Mouse (Mus musculus): ENCODE data around the gene Car10.

Gene Car10

DNA sequence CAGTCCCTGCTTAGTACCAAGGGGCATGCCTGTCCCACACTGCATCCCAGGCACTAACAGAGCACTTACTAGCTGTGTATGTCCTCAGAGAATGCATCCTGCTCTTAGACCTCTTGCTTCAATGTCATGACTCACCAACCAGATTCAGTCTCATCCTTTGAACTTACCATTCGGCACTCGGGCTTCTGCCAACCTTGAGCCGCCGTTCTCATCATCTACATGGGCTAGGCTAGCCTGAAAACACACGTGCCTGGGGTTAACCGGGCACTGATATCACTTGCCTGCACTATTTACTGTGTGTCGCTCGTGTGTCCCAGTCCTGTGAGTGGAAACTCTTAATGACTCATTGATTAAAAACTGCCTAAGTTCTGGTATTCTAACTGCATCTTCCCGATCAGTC, 418.4 kb downstream of the Car10 start:
- in situ Hi-C loops (cut with MboI; ENCODE audit: low pct_unique_long_range_greater_than_20kb in 1 of 2, low sequenced_read_pairs in 2 of 2, unreplicated experiment in 1 of 2), result loop anchor here in 1 of 2 experiments (25.0 kb wide), 1 partner anchor 296 kb away; no protein-coding TSS in a partner anchor

DNA sequence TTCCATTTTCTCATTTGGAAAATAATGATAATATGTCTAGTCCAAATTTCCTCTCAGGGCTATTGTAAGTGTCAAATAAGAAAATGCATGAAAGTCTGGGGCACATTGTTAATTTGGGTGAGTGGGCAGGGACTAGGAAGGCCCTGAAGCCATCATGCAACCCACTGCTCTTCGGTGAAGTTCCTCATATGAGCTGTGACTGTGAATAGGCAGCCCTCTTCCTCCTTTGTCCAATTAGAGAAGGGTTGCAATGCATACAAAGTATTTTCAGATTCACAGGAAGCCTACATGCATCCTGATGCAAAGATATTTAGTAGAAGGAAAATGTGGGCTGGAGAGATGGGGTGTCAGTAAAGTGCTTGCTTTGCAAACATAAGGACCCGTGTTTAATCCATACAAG, 419.1 kb downstream of the Car10 start:
- in situ Hi-C loops (cut with MboI; ENCODE audit: low pct_unique_long_range_greater_than_20kb in 1 of 2, low sequenced_read_pairs in 2 of 2, unreplicated experiment in 1 of 2), result loop anchor here in 1 of 2 experiments (25.0 kb wide), 1 partner anchor 295 kb away; no protein-coding TSS in a partner anchor

DNA sequence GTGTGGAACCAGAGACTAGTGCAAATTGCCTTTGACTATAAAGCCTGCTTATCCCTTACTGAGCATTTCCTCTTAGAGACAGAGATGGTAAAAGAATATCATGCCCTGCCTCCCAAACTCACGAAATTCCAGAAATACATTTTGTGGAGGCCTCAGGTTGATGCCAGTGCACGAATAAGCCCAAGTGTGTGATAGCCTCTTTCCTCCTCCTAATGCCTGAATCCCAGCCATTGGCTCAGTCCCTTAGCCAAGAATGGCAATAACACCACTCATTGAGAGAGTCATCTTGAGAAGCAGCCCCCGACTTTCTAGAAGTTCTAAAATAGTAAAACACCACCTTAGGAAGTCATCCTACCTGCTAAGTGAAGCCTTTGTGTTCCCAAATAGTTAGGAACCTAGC, 424.7 kb downstream of the Car10 start:
- in situ Hi-C loops (cut with MboI; ENCODE audit: low pct_unique_long_range_greater_than_20kb in 1 of 2, low sequenced_read_pairs in 2 of 2, unreplicated experiment in 1 of 2), result loop anchor here in 1 of 2 experiments (25.0 kb wide), 1 partner anchor 290 kb away; no protein-coding TSS in a partner anchor

DNA sequence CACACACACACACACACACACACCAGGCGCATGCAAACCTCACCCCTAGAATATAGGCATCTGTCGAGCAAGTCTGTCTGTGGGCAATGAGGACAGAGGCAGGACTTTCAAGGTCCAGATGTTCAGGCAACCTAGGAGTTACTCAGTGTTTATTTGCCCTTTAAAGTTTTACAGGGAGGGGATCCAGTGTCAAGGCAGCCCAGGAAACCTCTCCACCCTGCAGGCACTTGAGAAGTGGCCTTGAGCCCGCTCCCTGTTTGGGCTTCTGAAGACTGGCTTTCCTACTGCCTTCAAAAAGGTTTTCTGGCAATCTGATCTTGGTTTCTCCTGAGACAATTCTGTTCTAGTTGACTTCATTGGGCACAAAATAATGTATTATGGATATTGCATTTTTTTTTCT, 428.1 kb downstream of the Car10 start:
- in situ Hi-C loops (cut with MboI; ENCODE audit: low pct_unique_long_range_greater_than_20kb in 1 of 2, low sequenced_read_pairs in 2 of 2, unreplicated experiment in 1 of 2), result no loop called here

DNA sequence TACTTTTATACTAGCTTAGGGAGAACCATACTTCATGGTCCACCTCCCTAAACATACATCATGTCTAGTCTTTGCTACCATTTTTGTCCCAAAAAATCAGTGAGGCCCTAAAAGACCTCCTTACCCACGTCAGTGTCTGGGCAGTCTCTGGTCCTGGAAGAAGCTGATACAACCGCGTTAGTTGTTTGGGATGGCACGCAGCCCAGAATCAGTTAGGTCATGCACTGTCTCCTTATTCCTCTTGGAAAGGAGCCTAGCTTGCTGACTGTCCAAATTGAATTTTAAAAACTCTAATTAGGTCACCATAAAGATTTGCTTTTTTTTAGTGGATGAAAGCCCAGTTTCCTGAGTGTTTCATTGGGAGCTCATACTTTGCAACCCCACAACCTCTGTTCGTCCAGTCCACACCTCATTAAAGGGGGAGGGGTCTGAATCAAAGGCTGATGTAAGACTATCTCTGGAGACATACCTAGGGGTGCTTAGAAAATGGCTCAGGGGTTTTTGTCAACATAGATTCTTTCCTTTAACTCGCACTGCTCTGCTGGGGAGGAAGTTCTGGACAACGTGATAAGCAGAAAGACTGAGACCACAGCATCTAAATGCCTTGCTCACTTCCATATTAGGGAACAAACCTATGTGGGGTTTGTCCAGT, 433.3 kb downstream of the Car10 start:
- in situ Hi-C loops (cut with MboI; ENCODE audit: low pct_unique_long_range_greater_than_20kb in 1 of 2, low sequenced_read_pairs in 2 of 2, unreplicated experiment in 1 of 2), result no loop called here

DNA sequence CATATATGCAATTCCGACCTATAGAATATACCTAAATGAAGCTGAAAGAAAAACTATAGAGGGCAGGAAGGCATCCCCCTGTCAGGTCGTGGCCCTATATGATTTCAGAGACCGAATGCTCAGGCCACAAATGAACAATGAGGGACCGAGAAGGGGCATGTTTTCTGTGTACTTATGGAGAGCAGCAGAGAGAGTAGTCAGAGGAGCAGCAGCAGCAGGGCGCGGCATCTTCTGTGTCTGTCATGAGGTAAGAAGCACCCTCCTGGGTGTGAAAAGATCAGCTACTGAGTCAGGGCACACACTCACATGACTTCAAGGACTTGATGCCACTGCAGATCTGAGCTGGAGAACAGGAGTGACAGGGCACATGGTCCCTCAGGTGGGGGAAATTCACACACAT, 438.4 kb downstream of the Car10 start:
- in situ Hi-C loops (cut with MboI; ENCODE audit: low pct_unique_long_range_greater_than_20kb in 1 of 2, low sequenced_read_pairs in 2 of 2, unreplicated experiment in 1 of 2), result no loop called here

DNA sequence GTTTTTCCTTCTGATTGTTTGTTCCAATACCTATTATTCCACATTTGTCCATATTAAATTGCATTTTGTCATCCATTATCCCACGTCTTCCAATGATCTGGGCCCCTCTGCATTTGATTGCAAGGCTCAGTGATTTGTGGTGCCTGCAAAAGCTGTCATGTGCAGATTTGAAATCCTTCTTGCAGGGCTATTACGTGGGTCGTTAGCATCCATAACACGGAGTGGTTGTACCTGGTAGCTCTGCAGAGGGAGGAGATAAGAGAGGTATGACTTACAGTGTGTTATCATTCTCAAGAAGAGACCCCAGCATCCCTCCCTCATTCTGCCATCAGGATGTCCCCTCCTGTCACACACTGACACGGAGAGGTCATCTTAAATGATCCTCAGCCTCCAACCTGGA, 451.1 kb downstream of the Car10 start:
- in situ Hi-C loops (cut with MboI; ENCODE audit: low pct_unique_long_range_greater_than_20kb in 1 of 2, low sequenced_read_pairs in 2 of 2, unreplicated experiment in 1 of 2), result loop anchor here in 1 of 2 experiments (5.0 kb wide), 1 partner anchor 263 kb away; no protein-coding TSS in a partner anchor

DNA sequence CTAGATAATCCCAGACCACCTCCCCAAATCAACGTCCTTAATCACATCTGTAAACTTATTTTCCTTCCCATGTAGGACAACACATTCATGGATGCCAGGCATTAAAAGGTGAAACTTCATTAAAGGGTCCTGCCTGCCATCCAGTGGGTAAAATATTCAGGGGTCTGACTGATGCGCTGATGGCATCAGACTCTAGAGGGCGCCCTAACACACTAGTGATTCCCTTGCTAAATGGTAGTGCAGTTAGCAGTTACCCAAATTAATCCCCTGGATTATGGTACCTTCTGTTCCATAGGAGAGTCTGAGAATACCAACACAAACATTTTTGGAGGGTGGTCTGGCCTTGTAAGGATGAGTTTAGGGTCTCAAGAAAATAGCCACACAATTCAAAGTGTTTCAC, 453.1 kb downstream of the Car10 start:
- in situ Hi-C loops (cut with MboI; ENCODE audit: low pct_unique_long_range_greater_than_20kb in 1 of 2, low sequenced_read_pairs in 2 of 2, unreplicated experiment in 1 of 2), result no loop called here

DNA sequence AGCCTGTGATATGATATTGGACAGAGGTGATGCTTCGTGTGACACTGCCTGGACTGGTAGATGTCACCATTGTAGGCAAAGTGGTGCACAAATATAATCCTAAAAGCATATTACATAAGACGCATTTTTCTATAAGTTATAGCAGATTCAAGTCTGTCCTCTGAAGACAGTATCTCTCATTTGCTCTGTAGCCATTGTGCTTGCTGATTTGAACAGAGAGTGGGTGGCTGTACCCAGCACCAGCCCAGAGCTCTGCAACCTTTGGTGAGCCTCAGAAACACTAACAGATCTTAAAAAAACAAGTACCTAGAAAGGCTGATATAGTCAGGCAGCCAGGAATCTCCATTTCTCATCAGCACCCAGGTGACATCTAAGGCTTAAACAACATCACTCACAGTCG, 461.3 kb downstream of the Car10 start:
- in situ Hi-C loops (cut with MboI; ENCODE audit: low pct_unique_long_range_greater_than_20kb in 1 of 2, low sequenced_read_pairs in 2 of 2, unreplicated experiment in 1 of 2), result no loop called here

DNA sequence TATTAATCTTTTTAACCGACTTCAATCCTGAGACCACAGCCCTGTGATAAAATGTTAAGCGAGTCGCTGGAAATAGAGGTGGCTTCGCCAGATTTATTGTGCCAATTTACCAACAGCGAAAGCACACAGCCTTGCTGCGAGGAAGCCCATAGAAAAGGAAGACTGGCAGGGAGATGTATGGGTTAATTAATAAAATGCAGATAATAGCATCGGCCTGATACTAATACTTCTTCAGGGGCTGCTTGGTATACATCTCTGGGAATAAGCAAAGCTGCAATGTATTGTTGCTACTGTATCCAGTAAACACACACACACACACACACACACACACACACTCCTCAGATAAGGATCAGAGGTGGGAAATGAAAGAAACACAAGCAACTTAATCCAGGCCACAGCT, 462.7 kb downstream of the Car10 start:
- in situ Hi-C loops (cut with MboI; ENCODE audit: low pct_unique_long_range_greater_than_20kb in 1 of 2, low sequenced_read_pairs in 2 of 2, unreplicated experiment in 1 of 2), result no loop called here

DNA sequence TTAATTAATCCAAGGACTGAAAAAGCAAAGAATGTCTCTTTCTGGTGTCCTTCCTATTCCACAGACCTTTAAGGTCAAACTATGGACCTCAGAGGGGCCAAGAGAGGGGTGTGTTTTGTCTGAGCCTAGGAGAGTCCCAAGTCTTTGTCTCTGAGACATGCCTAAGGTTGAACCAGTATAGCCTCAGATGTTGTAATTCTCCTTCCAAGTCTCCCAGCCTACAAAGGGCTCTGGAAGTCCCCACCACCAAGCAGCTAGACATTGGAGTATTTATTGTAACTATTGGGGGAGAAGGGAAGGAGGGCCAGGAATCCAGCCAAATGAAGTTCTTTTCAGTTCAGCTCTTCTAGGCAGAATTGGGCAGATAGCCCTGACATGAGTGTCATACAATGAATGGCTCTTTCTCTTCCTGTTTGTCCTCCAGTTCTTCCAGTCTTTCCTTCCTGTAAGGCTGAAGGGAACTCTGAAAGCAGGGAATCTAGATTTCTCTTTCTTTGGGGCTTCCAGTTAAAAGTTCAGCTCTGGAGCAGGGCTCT, 464.6 kb downstream of the Car10 start:
- in situ Hi-C loops (cut with MboI; ENCODE audit: low pct_unique_long_range_greater_than_20kb in 1 of 2, low sequenced_read_pairs in 2 of 2, unreplicated experiment in 1 of 2), result no loop called here

DNA sequence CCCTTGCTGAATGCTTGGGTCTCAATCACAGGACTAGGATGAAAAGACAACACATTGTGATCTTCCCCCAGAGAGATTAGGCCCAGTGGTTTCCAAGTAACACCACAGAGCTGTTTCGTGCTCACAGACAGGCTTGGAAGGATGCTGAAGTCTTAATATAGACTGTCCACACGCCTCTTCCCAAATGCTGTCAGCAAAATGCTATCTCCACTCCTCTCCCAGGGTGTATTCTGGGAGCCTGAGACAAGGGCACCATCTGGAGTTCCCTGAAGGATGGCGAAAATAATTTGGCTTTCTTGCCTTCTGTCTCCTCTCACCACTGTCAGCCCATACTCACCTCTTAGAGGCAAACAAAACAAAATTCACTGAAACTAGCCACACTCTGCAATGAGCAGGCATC, 467.9 kb downstream of the Car10 start:
- in situ Hi-C loops (cut with MboI; ENCODE audit: low pct_unique_long_range_greater_than_20kb in 1 of 2, low sequenced_read_pairs in 2 of 2, unreplicated experiment in 1 of 2), result no loop called here

DNA sequence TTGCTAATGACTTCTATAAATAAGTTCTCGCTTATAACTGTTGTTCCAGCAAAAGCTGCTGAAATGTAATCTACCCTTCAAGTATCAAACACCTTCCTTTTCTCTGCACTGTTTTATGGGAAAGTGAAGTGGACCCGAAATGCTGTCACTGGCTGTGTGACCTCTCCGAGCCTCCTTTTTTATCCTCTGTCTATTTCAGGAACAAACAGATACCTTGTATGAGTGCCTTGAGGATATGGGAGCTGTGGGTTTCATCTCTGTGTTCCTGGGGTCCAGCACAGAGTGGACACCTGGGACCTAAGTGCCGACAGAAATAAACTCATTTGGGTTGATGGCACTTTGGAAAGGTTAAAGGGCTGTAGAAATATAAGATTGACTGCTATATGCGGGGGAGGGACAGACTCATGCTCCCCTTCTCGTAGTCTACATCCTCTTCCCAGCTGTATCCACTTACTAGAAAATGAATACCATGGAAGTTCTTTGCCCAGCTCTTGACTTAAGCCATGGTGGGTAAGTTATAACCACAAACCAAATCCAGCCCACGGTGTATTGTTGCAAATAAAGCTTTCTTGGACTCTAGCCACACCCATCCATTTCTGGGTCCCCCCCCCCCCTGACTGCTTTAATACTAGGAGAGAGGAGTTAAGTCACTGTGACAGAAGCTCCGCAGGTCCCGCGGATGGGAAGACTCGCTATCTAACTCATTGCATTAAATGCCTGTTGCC, 474.3 kb downstream of the Car10 start:
- in situ Hi-C loops (cut with MboI; ENCODE audit: low pct_unique_long_range_greater_than_20kb in 1 of 2, low sequenced_read_pairs in 2 of 2, unreplicated experiment in 1 of 2), result no loop called here

DNA sequence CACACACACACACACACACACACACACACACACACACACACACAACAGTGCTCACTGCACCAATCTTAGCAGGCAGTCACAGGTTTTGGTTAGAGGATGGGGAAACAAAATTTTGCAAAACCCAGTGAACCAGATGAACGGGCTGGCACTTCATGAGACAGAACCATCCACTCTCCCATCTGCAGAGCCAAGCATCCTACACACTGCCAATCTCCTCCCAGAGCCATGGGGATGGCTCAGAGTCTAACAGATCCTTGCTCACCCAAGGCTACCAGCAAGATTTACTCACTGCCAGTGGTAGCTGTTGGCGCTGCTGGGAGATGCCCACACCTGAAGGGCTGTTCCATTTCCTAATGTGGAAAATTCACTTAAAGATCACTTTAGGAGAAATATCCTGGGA, 479.6 kb downstream of the Car10 start:
- in situ Hi-C loops (cut with MboI; ENCODE audit: low pct_unique_long_range_greater_than_20kb in 1 of 2, low sequenced_read_pairs in 2 of 2, unreplicated experiment in 1 of 2), result no loop called here

DNA sequence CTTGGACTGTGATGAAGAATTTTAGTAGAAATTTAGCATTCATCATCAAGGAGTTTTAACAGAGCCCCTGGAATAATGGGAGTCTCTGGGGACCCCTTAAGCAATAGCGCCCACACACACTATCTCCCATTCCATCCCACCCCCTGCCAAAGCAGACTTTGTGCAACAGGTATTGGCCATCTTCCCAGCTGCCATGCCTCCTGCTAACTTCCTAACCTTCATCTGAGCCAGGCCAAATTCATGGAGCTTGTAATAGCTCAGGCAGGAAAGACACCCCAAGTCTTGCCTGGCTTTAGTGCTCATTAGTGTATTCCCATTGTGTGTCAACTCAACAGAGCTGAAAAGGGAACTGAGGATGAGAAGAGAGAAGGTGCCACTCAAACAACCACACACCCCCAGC, 481.8 kb downstream of the Car10 start:
- in situ Hi-C loops (cut with MboI; ENCODE audit: low pct_unique_long_range_greater_than_20kb in 1 of 2, low sequenced_read_pairs in 2 of 2, unreplicated experiment in 1 of 2), result no loop called here

DNA sequence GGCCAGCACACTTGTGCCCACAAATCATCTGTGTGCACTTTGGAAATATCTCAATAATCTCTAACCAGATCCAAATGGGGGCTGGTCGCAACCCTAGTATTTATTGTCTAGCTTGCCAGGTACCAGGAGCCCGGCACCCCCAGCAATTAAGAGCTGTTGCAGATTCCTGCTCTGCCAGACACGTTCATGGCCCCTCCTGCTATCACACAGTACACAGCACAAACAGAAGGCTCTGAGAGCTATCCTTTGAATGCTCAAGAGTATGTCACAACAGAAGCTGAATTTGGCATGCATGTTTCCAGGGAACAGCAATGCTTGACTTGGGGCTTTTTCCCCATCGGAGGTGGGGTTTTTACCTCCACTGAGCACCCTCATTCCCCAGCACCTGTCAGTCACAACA, 483.5 kb downstream of the Car10 start:
- in situ Hi-C loops (cut with MboI; ENCODE audit: low pct_unique_long_range_greater_than_20kb in 1 of 2, low sequenced_read_pairs in 2 of 2, unreplicated experiment in 1 of 2), result no loop called here

DNA sequence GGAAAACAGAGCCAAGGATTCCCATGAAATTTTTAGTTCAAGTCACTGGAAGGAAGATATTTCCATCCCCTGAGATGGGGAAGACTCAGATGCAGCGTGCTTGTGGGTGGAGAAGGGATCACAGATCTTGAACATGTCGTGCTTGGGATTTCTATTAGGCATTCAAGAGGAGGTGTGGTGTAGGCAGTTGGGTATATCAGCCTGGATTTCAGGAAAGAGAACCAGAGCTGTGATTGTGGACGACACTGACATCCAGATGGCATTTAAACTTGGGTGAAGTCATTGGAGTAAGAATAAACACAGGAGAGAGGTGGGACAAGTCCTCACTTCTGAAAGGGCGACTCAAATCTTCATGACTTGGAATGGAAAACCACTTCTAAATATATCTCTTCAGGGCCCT, 490.0 kb downstream of the Car10 start:
- in situ Hi-C loops (cut with MboI; ENCODE audit: low pct_unique_long_range_greater_than_20kb in 1 of 2, low sequenced_read_pairs in 2 of 2, unreplicated experiment in 1 of 2), result no loop called here

DNA sequence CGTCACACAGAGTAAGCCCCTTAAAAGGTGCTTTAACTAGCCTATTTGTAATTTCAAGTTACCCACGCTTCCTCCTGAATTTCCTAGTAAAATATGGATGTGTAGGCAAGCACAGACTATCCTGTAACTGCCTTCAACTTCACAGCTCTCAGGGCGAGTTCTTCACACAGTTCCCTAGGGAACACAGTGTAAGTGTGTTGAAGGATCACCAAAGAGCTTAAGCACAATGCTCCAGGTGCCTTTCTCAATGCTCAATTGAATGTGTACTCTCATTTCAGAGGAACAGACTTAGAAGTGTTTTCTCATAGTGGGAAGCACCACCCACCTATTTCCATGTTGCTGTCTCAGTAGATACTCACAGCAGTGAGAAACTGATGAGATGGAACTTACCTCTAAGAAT, 492.8 kb downstream of the Car10 start:
- in situ Hi-C loops (cut with MboI; ENCODE audit: low pct_unique_long_range_greater_than_20kb in 1 of 2, low sequenced_read_pairs in 2 of 2, unreplicated experiment in 1 of 2), result no loop called here

DNA sequence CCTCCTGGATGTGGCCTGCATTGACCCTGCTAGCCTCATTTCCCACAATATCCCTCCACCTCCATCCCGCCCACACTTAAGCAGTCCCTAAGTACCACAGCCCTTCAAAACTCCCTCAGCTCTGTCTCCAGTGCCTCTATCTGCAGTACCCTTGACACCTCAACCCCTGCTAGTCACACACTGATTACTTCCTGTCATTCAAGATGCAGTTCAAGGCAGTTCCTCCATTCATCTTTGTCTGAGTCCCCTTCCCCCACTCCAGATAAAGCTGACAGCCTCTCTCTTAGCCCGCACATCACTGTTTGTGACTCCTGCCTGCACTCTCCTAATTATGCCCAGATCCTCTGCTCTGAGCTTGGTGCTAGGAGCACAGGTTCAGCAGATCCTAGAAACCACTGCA, 496.2 kb downstream of the Car10 start:
- in situ Hi-C loops (cut with MboI; ENCODE audit: low pct_unique_long_range_greater_than_20kb in 1 of 2, low sequenced_read_pairs in 2 of 2, unreplicated experiment in 1 of 2), result no loop called here

DNA sequence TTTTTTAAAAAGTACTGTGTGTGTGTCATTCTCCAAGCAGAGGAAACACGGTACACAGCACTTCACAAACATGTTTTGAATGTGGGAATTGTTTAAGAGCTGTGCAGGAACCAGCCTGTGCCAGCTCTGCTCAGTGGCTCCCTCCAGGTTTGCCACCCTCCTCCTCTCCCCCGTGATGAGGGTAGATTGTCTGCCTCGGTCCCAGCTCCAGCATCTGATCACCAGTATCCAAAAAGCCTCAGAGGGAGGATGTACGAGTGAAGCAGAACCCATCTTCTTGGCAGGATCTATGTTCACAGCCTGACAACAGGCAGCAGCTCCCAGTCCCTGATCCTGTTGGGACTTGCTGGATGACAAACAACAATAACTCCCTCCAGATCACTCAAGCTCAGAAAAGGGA, 500.3 kb downstream of the Car10 start:
- in situ Hi-C loops (cut with MboI; ENCODE audit: low pct_unique_long_range_greater_than_20kb in 1 of 2, low sequenced_read_pairs in 2 of 2, unreplicated experiment in 1 of 2), result no loop called here

Measured in mouse embryonic stem cell (cell line).